Mouse (Mus musculus) forebrain, embryonic 13.5 days (tissue): Measurements from ENCODE around the gene BC034090. TPM values are rescaled to one million over a fixed set of nuclear protein-coding genes. Genes with fewer than 3 reads are reported as not detected.
"Not testable (repeated sequence)": the region's sequence is repeated elsewhere in the genome, so short reads cannot be mapped to it uniquely, and the experiment has no call there.

Experiments
- ATAC-seq: fragments of 200-750 bp; cut with Nextera tagmentation; 2 replicates; pipeline ENCODE4 v1.8.0; 2017
- H3K27ac ChIP-seq: fragments of 300-500 bp; sonication (generic); 2 replicates; pipeline ENCODE4 v1.5.1; 2015; ENCODE audit warnings: inconsistent platforms, mild to moderate bottlenecking, moderate library complexity
- H3K27me3 ChIP-seq: fragments of 300-500 bp; sonication (generic); 2 replicates; pipeline ENCODE4 v1.6.1; 2015; ENCODE audit warnings: mild to moderate bottlenecking, inconsistent platforms
- H3K36me3 ChIP-seq: fragments of 300-500 bp; sonication (generic); 2 replicates; pipeline ENCODE4 v1.6.1; 2015; ENCODE audit warnings: mild to moderate bottlenecking, inconsistent platforms; ENCODE audit not compliant: poor library complexity, severe bottlenecking
- H3K4me1 ChIP-seq: fragments of 300-500 bp; sonication (generic); 2 replicates; pipeline ENCODE4 v1.6.1; 2015; ENCODE audit warnings: inconsistent platforms
- H3K4me2 ChIP-seq: fragments of 300-500 bp; sonication (generic); 2 replicates; pipeline ENCODE4 v1.6.1; 2015; ENCODE audit warnings: inconsistent platforms, mild to moderate bottlenecking, moderate library complexity
- H3K4me3 ChIP-seq: fragments of 300-500 bp; sonication (generic); 2 replicates; pipeline ENCODE4 v1.5.1; 2015; ENCODE audit warnings: mild to moderate bottlenecking, inconsistent platforms
- H3K9ac ChIP-seq: fragments of 300-500 bp; sonication (generic); 2 replicates; pipeline ENCODE4 v1.6.1; 2015; ENCODE audit warnings: mild to moderate bottlenecking, inconsistent platforms
- H3K9me3 ChIP-seq: fragments of 300-500 bp; sonication (generic); replicated peaks from 2 replicates; pipeline ENCODE4 v1.6.1; 2016; ENCODE audit warnings: inconsistent platforms
- WGBS: fragments of 180-500 bp; shearing (Covaris S2); methylation state at CpG from one replicate; pipeline ENCODE4 v1.1.7; 2015; 5-methylcytosine and 5-hydroxymethylcytosine counted together
- polyA plus RNA-seq: library from polyadenylated mRNA; unstranded; fragments of >200 nt; fragmentation: Nextera tagmentation; extraction: Ambion mirVana; gene quantifications from 2 replicates; pipeline ENCODE4 v1.2.1, GENCODE M21; 2015

Gene BC034090
- polyA plus RNA-seq, 1 experiment from 2014 or later: 3.4 TPM

DNA sequence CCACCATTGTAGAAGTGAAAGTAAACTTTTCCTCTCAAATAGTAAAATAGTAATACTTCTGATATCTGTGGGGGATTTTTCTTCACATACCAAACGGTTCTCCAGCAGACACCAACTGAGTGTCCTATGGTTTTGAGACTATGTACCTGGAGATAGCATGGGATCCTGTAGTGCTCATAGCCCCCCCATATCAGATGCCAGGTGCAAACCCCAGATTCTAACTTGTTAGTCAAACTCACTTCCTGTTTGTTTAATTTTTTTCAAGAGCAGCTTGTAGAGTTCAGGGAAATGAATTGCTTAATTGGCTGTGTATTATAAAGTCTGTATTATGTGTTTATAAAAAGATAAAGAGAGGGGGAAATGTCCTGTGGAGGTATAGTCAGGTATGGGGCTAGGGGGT, 69.8 kb downstream of the BC034090 start:
- H3K4me2 ChIP-seq: no peak overlapping the region
- H3K36me3 ChIP-seq: peaks cover 40% of the 10 kb centered on the region
- H3K27me3 ChIP-seq: no peaks in the 10 kb centered on the region
- H3K4me1 ChIP-seq: peaks cover 4% of the 10 kb centered on the region; the same call in 1 of the 2 replicates
- ATAC-seq: no peak
- no peak overlapping the region for H3K9ac ChIP-seq
- no peak overlapping the region for H3K27ac ChIP-seq
- H3K9me3 ChIP-seq: no peaks in the 10 kb centered on the region
- no peak overlapping the region for H3K4me3 ChIP-seq
- WGBS: 88% methylated on average over 1 of the region's 1 CpGs

- H3K9me3 ChIP-seq, ATAC-seq, H3K27me3 ChIP-seq, H3K4me2 ChIP-seq, H3K9ac ChIP-seq, H3K27ac ChIP-seq, H3K4me3 ChIP-seq, H3K4me1 ChIP-seq: not testable (repeated sequence)
- peaks cover 32% of the 10 kb centered on the region for H3K36me3 ChIP-seq
- WGBS: 96% methylated on average over 1 of the region's 1 CpGs
Observed at GRCm38 (mm10) chr1:155173644-155174016, 70.6 kb downstream of the BC034090 start.

GRCm38 (mm10) chr1:155172895-155173643, 71.2 kb downstream of the BC034090 start:
- Histone ChIP-seq H3K27me3 (no peaks in the 10 kb centered on the region), H3K4me3 (no peak overlapping the region), H3K9me3 (no peaks in the 10 kb centered on the region), H3K4me2 (no peak overlapping the region), H3K36me3 (peaks cover 29% of the 10 kb centered on the region), H3K4me1 (peaks cover 4% of the 10 kb centered on the region; the same call in 1 of the 2 replicates), H3K27ac (no peak overlapping the region), H3K9ac (no peak overlapping the region)
- 90% methylated on average over 3 of the region's 3 CpGs for WGBS
- no peak for ATAC-seq

- no peaks in the 10 kb centered on the region for H3K27me3 ChIP-seq
- no peak for ATAC-seq
- peaks cover 5% of the 10 kb centered on the region for H3K36me3 ChIP-seq
- H3K4me2 ChIP-seq: no peak overlapping the region
- no peak overlapping the region for H3K27ac ChIP-seq
- peaks cover 4% of the 10 kb centered on the region; the same call in 1 of the 2 replicates for H3K4me1 ChIP-seq
- no peaks in the 10 kb centered on the region for H3K9me3 ChIP-seq
- no peak overlapping the region for H3K9ac ChIP-seq
- H3K4me3 ChIP-seq: no peak overlapping the region
Observed at GRCm38 (mm10) chr1:155169935-155170334, 74.3 kb downstream of the BC034090 start.

DNA sequence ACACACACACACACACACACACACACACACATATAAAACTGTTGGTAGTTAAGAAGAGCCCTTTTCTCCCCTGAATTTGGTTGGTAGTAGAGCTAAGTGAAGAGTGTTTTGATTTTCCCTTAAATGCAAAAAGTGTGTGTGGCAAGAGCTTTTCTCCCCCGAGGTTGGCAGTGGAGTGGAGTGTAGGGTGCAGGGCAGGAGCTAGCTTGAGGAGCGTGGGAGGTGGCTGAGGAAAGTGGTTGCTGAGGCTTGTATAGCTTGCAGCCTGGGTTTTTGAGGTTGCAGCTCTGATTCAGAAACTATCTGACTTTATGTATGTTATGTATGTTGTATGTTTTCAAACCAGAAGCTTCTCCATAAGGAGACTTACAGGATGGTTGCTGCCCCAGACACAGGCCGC, 76.8 kb downstream of the BC034090 start:
- no peak for ATAC-seq
- no peaks in the 10 kb centered on the region for H3K36me3 ChIP-seq

More for the DNA sequence above, 76.8 kb downstream of the BC034090 start:
- H3K9ac ChIP-seq: no peak overlapping the region
- H3K4me3 ChIP-seq: no peak overlapping the region
- no peak overlapping the region for H3K27ac ChIP-seq
- no peaks in the 10 kb centered on the region for H3K9me3 ChIP-seq
- H3K27me3 ChIP-seq: no peaks in the 10 kb centered on the region
- peaks cover 11% of the 10 kb centered on the region; the same call in 1 of the 2 replicates for H3K4me1 ChIP-seq
- no peak overlapping the region for H3K4me2 ChIP-seq
- WGBS: 89% methylated on average over 3 of the region's 3 CpGs

Other genes starting within 250 kb of the BC034090 start
- gene Ier5, start 144.8 kb downstream of the BC034090 start, polyA plus RNA-seq: 8.6 and 12.2 TPM in 2 replicates
- 0.50 and 0.52 TPM in 2 replicates for gene Mr1, start 97.6 kb downstream of the BC034090 start, polyA plus RNA-seq
- 114 and 115 TPM in 2 replicates for gene Stx6, start 85.7 kb downstream of the BC034090 start, polyA plus RNA-seq
- gene Xpr1, start 173.0 kb upstream of the BC034090 start, polyA plus RNA-seq: 42.8 and 49.8 TPM in 2 replicates